Mouse (Mus musculus) yolk sac, embryonic 10.5 days (tissue): Measurements from ENCODE around the gene Ryr1.
A peak's percentile ranks its signal among the peaks of the same experiment; 100 is the strongest.

Experiments used
- DNase-seq: peaks from one replicate; pipeline ENCODE4 v3.0.0-alpha.2; 2017; ENCODE audit warnings: low spot score

Gene Ryr1

GRCm38 (mm10) chr7:29032685-29033084 is 92.3 kb downstream of the Ryr1 start:
- DNase-seq: no peak

- no peak for DNase-seq
These were observed 93.3 kb downstream of the Ryr1 start for GRCm38 (mm10) chr7:29031641-29032040.

DNA sequence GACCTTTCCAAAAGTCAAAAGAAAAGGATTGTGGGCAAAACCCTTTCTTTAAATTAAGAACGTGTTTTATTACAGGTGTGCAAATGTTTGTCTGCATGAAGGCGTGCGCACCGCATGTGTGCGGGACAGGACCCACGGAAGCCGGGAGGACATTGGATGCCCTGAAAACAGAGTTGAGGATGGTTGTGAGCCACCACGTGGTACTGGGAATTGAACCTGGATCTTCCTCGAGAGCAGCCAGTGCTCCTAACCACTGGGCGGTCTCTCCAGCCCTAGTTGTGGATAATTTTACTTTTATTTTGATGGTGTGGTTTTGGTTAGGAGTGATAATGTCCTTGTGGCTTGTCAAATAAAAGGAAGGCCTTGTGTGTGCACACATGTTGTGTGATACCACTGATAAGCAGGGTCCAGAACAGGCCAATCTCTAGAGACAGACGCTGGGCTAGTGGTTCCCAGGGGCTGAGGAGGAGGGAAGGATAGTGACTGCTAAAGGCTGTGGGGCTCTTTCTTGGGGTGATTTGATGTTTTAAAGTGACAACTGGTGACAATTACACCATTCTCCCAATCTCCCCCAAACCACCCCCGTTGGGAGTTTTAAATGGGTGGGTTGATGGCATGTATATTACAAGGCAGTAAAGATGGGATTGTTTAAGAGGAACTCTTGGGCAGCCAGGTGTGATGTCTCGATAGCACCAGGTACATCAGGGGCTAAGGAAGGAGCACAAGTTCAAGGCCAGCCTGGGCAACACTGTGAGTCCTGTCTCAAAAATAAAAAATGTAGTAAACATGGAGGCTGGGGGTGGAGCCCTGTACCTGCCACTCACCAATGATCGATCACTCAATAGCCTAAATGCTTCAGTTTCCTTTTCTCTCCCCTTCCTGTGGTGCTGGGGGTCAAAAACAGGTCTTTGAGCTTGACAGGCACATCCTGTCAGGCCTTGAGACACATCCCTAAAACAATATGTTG is 95.0 kb downstream of the Ryr1 start:
- DNase-seq: no peak

DNA sequence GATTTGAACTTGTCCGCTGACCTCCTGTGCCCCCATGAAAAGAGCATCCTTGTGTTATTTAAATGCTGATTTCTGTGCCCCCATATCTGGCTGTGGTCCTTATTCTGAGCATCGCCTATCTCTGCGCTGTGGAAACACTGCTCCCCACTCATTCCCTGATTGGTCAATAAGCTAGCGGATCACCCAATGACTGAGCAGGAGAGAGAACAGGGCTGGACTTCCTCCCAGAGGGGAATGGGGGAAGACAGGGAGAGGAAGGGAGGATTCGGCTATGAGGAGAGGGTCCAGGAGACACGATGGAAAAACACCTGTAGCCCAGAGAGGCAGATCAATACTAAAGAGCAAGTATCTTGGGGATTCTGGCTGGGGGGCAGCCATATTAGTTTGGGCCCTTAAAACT is 96.2 kb downstream of the Ryr1 start:
- DNase-seq: no peak

- no peak for DNase-seq
These were observed 98.2 kb downstream of the Ryr1 start for GRCm38 (mm10) chr7:29026811-29027210.

DNA sequence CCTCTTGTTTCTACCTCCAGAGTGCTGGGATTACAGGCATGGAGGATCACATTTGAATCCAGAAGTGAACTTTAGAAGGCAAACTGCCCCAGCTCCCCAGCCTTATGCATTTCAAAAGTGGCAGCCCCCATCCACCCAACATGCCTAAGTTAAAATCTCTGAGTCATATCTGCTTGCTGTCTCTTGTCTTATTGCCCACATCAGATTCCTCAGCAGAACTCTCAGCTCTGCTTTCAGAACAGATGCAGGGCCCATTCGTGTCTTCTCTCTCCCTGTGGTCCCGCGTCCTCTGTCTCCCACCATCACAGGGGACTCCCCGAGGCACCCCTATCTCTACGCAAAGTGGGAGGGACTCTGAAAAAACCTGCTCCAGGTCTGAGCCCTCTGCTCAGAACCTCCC is 98.8 kb downstream of the Ryr1 start:
- DNase-seq: no peak

GRCm38 (mm10) chr7:29025566-29025965 is 99.4 kb downstream of the Ryr1 start:
- no peak for DNase-seq

- DNase-seq: no peak
These were observed 101.5 kb downstream of the Ryr1 start for GRCm38 (mm10) chr7:29023514-29023913.

DNA sequence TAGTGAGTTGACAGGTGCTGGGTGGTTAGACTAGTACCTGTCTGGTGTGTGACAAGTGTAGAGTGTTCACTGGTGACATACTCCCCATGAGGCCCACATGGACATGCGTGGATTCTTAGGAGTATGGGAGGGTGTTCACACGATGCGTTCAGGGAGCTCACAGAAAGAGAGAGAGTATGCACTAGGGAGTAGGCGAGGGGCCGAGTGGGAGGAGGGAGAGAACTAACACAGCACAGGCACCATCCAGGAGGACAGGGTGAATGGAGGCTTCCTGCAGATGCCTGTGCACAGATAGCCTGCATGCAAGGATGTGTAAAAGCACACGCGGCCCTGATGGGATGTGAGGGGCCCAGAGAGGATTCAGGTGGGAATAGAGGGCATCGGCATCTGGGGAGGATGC is 102.5 kb downstream of the Ryr1 start:
- no peak for DNase-seq

GRCm38 (mm10) chr7:29019447-29020220 is 105.3 kb downstream of the Ryr1 start:
- no peak for DNase-seq

DNA sequence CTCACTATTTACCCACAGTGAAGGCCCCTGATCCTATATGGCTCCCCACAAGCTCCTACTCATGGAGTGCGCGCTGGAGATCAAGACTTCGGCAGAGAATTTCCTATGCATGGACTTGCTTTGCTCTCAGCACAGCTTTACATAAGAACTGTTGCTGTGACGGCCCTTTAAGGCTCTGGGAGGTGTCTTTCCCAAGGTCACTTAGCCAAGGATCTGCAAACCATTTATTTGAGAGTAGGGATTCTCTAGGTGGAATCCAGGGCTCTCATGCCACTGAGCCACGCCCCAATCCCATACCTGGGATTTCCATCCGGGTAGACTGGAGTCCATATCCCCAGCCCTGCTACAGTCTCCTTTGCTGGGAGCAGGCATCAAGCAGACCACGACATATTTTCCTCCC is 107.8 kb downstream of the Ryr1 start:
- no peak for DNase-seq

GRCm38 (mm10) chr7:29016440-29016839 is 108.5 kb downstream of the Ryr1 start:
- no peak for DNase-seq

DNA sequence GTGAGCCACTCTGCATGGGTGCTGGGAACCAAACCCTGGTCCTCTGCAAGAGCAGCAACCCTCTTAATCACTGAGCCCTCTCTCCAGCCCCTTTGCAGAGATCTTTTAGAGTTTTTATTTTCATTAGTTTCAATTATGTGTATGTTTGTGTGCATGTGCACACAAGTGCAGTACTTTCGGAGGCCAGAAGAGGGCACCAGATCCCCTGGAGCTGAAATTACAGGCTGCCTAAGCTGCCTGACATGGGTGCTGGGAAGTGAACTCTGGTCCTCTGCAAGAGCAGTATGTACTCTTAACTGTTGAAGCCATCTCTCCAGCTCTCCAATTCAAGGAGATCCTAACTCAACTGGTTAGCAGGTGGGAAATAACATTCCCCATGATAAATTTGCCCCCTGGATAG is 110.0 kb downstream of the Ryr1 start:
- no peak for DNase-seq

GRCm38 (mm10) chr7:29008714-29009113 is 116.3 kb downstream of the Ryr1 start:
- no peak for DNase-seq

DNA sequence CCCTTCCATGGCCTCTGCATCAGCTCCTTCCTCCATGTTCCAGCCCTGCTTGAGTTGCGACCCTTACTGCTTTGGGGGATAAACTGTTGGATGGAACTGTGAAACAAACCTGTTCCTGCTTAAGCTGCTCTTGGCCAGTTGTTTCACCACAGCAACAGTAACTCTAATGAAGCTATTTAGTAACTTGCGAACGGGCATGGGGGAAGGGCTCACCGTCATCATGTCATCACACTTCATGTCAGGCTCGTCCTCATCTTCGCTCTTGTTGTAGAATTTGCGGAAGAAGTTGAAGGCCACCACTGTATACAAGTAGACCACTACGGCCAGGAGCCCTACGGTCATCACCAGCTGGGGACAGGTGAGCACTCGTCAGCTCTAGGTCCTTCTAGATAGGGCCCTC is 116.8 kb downstream of the Ryr1 start:
- no peak for DNase-seq

DNA sequence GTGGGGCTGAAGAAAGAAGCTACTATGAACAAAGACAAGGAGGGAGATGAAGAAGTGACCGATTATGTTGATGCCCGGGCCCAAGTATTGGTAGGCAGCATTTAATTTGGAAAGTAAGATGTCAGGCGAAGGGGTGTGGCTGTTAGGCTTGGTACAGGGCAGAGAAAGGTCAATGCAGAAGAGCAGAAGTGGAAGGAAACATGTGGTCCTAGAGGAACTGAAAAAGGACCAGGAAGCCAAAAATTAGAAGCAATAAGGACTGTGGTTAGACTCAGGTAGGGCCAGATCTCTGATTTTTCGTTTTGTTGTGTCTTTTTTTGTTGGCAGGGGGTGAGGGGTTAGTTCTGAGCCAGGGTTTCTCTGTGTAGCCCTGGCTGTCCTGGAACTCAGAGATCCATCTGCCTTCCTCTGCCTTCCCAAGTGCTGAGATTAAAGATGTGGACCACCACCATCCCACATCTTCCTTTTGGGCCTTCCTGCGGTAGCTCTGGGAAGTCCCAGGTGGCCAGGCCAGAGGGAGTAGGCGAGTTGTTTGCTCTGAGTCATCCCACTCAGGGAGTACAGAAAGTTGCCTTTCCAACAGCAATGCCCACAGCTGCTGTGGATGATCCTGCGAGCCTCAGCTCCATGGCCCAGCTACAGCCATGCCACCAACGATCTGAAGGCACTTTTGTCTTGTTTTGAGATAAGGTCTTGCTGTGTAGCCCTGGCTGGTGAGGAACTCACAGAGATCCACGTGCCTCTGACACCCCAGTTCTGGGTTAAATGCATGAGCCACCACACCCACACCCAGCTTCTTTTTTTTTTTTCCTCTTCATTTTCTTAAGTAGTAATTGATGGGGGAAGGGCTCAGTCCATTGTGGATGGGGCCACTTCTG is 117.5 kb downstream of the Ryr1 start:
- no peak for DNase-seq

DNA sequence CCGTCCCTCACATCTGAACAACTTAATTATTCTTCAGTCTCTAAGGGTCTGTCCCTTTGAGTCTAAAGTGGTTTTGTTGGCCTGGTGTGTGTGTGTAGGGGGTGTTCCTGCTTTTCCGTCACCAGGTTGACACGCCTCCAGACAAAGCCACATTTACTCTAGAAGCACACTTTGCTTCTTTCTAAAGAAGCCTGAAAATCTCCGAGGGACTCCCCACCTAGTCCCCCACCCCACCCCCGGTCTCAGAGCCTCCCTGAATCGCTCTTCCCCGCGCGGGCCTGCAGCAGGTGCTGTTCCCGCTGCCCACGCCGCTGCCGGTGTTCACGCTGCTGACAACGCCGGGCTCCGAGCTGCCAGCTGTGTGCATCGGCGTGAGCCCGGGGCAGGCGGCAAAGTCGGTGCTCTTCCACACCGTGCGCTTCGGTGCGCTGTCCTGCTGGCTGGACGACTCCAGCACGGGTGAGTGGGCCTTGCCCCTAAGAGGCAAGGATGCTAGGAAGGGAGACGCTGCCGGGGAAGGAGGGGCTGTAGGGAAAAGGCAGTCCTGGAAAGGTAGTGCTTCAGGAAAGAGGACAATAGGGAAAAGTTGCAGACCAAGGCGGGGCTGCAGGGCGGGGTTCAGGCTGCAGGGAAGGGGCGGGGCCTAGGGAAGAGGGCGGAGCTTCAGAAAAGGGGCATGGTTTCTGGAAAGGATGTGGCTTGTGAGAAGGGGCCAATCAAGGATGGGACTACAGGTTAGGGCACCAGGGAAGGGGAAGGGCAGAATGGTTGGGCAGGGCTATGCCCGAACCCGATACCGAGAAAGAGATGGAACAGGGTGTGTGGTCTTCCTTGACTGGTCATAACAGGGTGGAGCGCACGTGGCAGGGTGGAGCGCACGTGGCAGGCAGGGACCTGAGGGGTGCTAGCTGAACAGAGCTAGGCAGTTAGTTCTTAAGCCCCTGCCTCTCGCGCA is 124.1 kb downstream of the Ryr1 start:
- DNase-seq: peak; percentile 77

GRCm38 (mm10) chr7:28993402-28993801 is 131.6 kb downstream of the Ryr1 start:
- DNase-seq: no peak

GRCm38 (mm10) chr7:28992997-28993396 is 132.0 kb downstream of the Ryr1 start:
- DNase-seq: no peak

GRCm38 (mm10) chr7:28991616-28992015 is 133.4 kb downstream of the Ryr1 start:
- no peak for DNase-seq

GRCm38 (mm10) chr7:28990766-28991273 is 134.2 kb downstream of the Ryr1 start:
- no peak for DNase-seq
